Mouse (Mus musculus): ENCODE data around the gene Gm11567. TPM values are rescaled to one million over a fixed set of nuclear protein-coding genes. Genes with fewer than 3 reads are reported as not detected.

The Gm11567 gene
- polyA plus RNA-seq, 1 experiment from 2014 or later = not detected

Other genes with a start within 250 kb of the Gm11567 start
- not detected in 2 replicates for gene Krtap4-2, start 244.1 kb upstream of the Gm11567 start, polyA plus RNA-seq (2015; fragmentation: Nextera tagmentation; extraction: Ambion mirVana)
- gene Krtap4-7, start 235.1 kb upstream of the Gm11567 start, polyA plus RNA-seq (2015; fragmentation: Nextera tagmentation; extraction: Ambion mirVana) = not detected in 2 replicates
- gene Gm11555, start 229.0 kb upstream of the Gm11567 start, polyA plus RNA-seq (2015; fragmentation: Nextera tagmentation; extraction: Ambion mirVana) = not detected in 2 replicates
- not detected in 2 replicates for gene Gm11563, start 220.2 kb upstream of the Gm11567 start, polyA plus RNA-seq (2015; fragmentation: Nextera tagmentation; extraction: Ambion mirVana)
- gene Krtap4-6, start 213.2 kb upstream of the Gm11567 start, polyA plus RNA-seq (2015; fragmentation: Nextera tagmentation; extraction: Ambion mirVana) = not detected in 2 replicates
- not detected in 2 replicates for gene Gm14190, start 188.4 kb upstream of the Gm11567 start, polyA plus RNA-seq (2015; fragmentation: Nextera tagmentation; extraction: Ambion mirVana)
- gene Gm14180, start 144.9 kb upstream of the Gm11567 start, polyA plus RNA-seq (2015; fragmentation: Nextera tagmentation; extraction: Ambion mirVana) = not detected in 2 replicates
- gene Gm11595, start 106.3 kb upstream of the Gm11567 start, polyA plus RNA-seq (2015; fragmentation: Nextera tagmentation; extraction: Ambion mirVana) = not detected in 2 replicates
- gene Krtap4-8, start 98.5 kb upstream of the Gm11567 start, polyA plus RNA-seq (2015; fragmentation: Nextera tagmentation; extraction: Ambion mirVana) = not detected in 2 replicates
- not detected in 2 replicates for gene Krtap4-9, start 94.0 kb upstream of the Gm11567 start, polyA plus RNA-seq (2015; fragmentation: Nextera tagmentation; extraction: Ambion mirVana)
- not detected in 2 replicates for gene Gm11596, start 85.7 kb upstream of the Gm11567 start, polyA plus RNA-seq (2015; fragmentation: Nextera tagmentation; extraction: Ambion mirVana)
- gene Gm11569, start 80.3 kb upstream of the Gm11567 start, polyA plus RNA-seq (2015; fragmentation: Nextera tagmentation; extraction: Ambion mirVana) = not detected in 2 replicates
- not detected in 2 replicates for gene Gm11554, start 74.7 kb upstream of the Gm11567 start, polyA plus RNA-seq (2015; fragmentation: Nextera tagmentation; extraction: Ambion mirVana)
- gene Krtap4-13, start 69.3 kb upstream of the Gm11567 start, polyA plus RNA-seq (2015; fragmentation: Nextera tagmentation; extraction: Ambion mirVana) = not detected in 2 replicates
- gene Gm11564, start 63.5 kb upstream of the Gm11567 start, polyA plus RNA-seq (2015; fragmentation: Nextera tagmentation; extraction: Ambion mirVana) = not detected in 2 replicates
- gene 2300003K06Rik, start 41.1 kb upstream of the Gm11567 start, polyA plus RNA-seq (2015; fragmentation: Nextera tagmentation; extraction: Ambion mirVana) = not detected in 2 replicates
- gene Krtap4-16, start 27.6 kb upstream of the Gm11567 start, polyA plus RNA-seq (2015; fragmentation: Nextera tagmentation; extraction: Ambion mirVana) = not detected in 2 replicates
- not detected in 2 replicates for gene Gm11568, start 21.3 kb upstream of the Gm11567 start, polyA plus RNA-seq (2015; fragmentation: Nextera tagmentation; extraction: Ambion mirVana)
- gene Gm11559, start 14.7 kb upstream of the Gm11567 start, polyA plus RNA-seq (2015; fragmentation: Nextera tagmentation; extraction: Ambion mirVana) = not detected in 2 replicates
- gene Krtap9-1, start 5.8 kb upstream of the Gm11567 start, polyA plus RNA-seq (2015; fragmentation: Nextera tagmentation; extraction: Ambion mirVana) = not detected in 2 replicates
- not detected in 2 replicates for gene Krtap31-1, start 28.7 kb downstream of the Gm11567 start, polyA plus RNA-seq (2015; fragmentation: Nextera tagmentation; extraction: Ambion mirVana)
- not detected in 2 replicates for gene Gm11565, start 35.6 kb downstream of the Gm11567 start, polyA plus RNA-seq (2015; fragmentation: Nextera tagmentation; extraction: Ambion mirVana)
- not detected in 2 replicates for gene Krtap31-2, start 57.1 kb downstream of the Gm11567 start, polyA plus RNA-seq (2015; fragmentation: Nextera tagmentation; extraction: Ambion mirVana)
- not detected in 2 replicates for gene Krtap9-5, start 69.3 kb downstream of the Gm11567 start, polyA plus RNA-seq (2015; fragmentation: Nextera tagmentation; extraction: Ambion mirVana)
- not detected in 2 replicates for gene Krtap29-1, start 99.9 kb downstream of the Gm11567 start, polyA plus RNA-seq (2015; fragmentation: Nextera tagmentation; extraction: Ambion mirVana)
- gene Krtap16-1, start 107.4 kb downstream of the Gm11567 start, polyA plus RNA-seq (2015; fragmentation: Nextera tagmentation; extraction: Ambion mirVana) = 0.09 and 0.13 TPM in 2 replicates
- gene Krtap17-1, start 114.8 kb downstream of the Gm11567 start, polyA plus RNA-seq (2015; fragmentation: Nextera tagmentation; extraction: Ambion mirVana) = 0.45 TPM in 1 of 2 replicates, not detected in the other
- not detected in 2 replicates for gene Krt33a, start 137.0 kb downstream of the Gm11567 start, polyA plus RNA-seq (2015; fragmentation: Nextera tagmentation; extraction: Ambion mirVana)
- not detected in 2 replicates for gene Krt33b, start 150.7 kb downstream of the Gm11567 start, polyA plus RNA-seq (2015; fragmentation: Nextera tagmentation; extraction: Ambion mirVana)
- not detected in 2 replicates for gene Krt34, start 162.4 kb downstream of the Gm11567 start, polyA plus RNA-seq (2015; fragmentation: Nextera tagmentation; extraction: Ambion mirVana)
- not detected in 2 replicates for gene Krt31, start 171.4 kb downstream of the Gm11567 start, polyA plus RNA-seq (2015; fragmentation: Nextera tagmentation; extraction: Ambion mirVana)
- not detected in 2 replicates for gene Krt32, start 209.0 kb downstream of the Gm11567 start, polyA plus RNA-seq (2015; fragmentation: Nextera tagmentation; extraction: Ambion mirVana)
- gene Krt35, start 217.1 kb downstream of the Gm11567 start, polyA plus RNA-seq (2015; fragmentation: Nextera tagmentation; extraction: Ambion mirVana) = not detected in 2 replicates
- not detected in 2 replicates for gene Krt36, start 226.4 kb downstream of the Gm11567 start, polyA plus RNA-seq (2015; fragmentation: Nextera tagmentation; extraction: Ambion mirVana)
- 0.57 TPM in 1 of 2 replicates, not detected in the other for gene Krt13, start 242.4 kb downstream of the Gm11567 start, polyA plus RNA-seq (2015; fragmentation: Nextera tagmentation; extraction: Ambion mirVana)